Mouse (Mus musculus): ENCODE results near the gene Mxd4.

Gene Mxd4

DNA sequence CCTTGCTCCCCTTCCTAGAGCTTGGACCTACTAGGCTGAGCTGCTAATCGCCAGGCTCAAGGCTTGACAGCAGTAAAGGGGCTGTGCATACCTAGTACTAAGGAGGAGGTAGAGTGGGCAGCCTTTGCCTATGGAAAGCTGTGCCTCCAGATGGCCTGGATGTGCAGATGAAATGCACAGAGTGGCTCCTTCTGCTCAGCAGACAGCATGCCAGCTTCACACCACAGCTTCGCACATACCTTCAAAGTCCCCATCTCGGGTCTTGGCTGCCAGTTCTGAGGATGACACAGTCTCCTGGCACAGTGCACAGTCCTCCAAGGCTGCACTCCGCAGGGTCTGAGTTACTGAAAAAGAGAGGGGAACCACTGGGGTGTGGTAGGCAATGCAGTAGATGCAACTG, 9.7 kb upstream of the Mxd4 start:
- DNase-seq (ENCODE audit: low spot score in 2 of 2), result no peak

DNA sequence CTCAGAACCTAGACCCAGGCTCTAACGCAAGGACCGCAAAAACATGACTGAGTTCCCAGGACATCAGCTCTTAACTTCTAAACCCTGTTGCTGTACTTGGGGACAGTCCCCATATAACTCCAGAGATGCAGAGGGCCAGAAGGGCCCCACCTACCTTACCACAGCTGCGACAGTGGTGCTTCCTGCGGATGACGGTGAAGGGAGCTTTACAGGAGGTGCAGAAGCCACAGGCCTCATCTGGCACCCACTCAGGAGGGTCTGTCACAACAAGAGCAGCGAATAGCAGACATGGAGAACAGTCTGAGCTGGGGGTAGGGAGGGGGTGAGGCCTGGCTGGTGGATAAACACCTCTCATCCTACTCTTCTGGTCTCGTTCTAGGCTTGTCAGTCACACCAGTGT, 8.9 kb upstream of the Mxd4 start:
- DNase-seq (ENCODE audit: low spot score in 2 of 2), result no peak

DNA sequence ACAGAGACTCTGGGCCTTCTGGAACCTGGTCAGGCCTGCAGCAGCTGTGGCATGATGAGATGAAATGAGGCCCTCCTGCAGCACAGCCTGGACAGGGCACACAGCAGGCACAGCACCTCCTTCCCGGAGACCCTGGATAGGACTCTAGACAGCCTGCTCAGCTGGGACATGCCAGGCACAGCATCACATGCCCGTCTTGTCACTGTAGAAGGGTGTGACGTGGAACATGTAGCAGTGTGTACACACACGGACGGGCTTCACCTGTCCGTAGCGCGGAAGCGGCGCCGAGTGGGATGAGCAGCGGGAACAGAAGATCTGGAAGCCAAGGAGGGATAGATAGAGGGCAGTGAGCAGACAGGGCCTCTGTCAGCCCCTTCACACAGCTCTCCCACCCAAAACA, 8.3 kb upstream of the Mxd4 start:
- no peak for DNase-seq (ENCODE audit: low spot score in 2 of 2)

DNA sequence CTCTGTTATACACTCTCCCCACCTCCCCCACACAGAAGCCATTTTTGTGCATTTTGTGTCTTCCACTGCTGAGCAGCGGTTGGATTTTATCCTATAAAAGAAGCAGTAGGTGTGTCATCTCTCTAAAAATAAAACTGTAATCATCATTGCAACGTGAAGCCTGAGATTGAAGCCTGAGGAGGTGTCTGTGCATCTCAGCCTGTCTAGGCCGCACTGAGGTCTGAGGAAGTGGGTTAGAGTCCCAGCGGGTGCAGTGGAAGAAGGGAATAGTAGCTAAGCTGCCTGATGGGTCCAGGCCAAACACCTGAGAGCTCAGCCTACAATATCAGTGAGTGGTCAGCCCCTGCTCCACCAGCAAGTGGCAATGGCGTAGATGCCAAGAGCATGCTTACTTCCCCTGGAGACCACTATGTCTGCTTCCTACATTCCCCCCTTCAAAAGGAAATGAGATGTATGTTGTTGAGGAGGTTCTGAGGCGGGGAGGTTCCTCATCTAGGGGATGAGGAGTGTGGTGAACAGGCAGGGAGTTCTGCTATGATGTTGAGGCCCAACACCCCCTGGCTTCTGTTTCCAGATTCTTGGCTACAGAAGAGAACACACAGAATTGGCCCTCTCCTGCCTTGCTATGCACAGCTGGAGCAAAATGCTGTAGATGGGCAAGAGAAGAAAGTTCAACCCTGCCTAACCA, 7.6 kb upstream of the Mxd4 start:
- DNase-seq (ENCODE audit: low spot score in 2 of 2), result no peak

DNA sequence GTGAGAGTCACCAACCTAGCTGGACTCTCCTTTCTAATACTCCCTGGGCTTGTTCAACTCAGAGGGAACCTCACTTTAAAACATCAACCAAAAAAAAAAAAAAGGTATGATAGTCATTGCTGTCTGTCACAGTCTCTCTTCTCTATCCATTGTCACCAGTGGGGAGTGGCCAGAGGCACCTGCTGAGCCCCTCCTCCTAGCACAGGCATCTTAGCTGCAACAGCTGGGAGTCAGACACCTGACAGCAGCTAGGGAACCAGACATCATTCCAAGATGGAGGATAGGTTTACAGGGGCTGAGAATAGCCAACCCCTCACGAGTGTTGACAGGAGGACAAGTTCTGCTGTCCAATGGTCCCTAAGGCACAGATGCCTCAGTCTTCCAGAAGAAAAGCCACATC, 6.9 kb upstream of the Mxd4 start:
- DNase-seq (ENCODE audit: low spot score in 2 of 2), result no peak

DNA sequence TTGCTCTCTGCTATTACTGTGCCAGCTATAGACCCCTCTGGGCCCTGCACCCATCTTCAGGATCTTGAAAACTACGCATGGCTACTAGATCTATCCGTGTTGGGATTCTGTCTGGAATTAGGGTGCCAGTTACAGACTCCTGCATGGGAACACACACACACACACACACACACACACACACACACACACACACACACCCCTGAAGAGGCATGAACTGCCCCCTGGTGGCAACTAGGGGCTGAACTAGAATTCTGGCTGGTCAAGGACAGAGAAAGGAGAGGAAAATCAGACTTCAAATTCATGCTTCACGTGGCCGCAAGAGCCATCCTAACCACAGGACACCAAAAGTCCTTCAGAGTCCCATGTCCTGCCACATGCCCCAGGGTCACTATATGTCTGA, 4.3 kb upstream of the Mxd4 start:
- no peak for DNase-seq (ENCODE audit: low spot score in 2 of 2)

DNA sequence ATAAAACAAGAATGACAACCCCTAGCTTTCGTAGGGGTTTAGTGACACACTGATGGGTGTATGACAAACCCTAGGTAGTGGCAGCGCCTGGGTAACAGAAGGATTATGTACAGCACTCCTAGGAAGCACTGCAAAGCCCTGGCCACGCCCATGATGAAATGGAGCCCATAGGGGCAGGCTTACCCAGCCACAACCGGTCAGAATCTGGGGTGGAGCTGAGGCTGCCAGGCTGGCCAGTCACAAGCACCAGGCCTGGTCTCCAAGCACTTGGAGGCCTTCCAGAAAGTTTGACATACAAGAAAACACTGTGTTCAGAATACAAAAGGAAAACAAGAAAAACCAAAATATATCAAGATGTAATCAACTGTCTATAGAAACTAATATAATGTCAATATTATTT, 3.5 kb upstream of the Mxd4 start:
- DNase-seq (ENCODE audit: low spot score in 2 of 2), result no peak

DNA sequence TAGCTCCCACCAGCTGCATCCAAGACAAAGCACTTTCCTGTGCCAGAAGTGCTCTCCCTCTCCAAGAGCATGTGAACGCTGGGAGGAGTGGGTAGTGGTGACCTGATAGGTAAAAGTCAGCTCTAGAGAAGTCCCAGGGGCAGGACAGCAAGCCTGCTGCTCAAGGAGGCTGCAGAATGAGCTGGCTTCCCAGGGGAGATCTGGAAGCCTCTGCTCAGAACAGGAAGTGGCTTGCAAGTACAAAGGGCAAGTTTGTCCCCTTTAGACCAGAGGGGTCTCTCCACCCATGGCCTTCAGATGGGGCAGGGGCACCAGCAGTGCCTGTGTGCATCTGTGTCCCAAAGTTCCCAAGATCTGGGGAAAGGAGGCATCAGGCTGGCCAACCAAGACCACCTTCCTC, 2.0 kb upstream of the Mxd4 start:
- DNase-seq (ENCODE audit: low spot score in 2 of 2), result no peak

DNA sequence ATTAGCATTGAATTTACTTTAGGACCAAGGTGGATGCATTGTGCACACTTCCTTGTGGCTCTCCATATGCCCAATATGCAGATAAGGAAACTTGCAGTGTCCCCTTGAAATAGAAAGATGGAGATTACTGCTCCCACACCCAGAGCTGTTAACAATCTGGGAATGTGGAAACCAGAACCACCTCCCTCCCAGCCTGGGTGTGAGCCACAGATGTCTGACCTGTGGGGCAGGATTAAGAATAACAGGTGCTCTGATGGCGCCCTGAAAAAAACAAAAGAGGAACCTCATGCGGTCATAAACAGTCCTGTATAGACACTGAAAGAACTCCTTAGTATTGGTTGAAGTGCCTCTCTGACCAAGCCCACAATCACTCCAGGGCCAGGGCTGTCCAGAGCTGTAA, 1.3 kb upstream of the Mxd4 start:
- DNase-seq (ENCODE audit: low spot score in 2 of 2), result no peak

DNA sequence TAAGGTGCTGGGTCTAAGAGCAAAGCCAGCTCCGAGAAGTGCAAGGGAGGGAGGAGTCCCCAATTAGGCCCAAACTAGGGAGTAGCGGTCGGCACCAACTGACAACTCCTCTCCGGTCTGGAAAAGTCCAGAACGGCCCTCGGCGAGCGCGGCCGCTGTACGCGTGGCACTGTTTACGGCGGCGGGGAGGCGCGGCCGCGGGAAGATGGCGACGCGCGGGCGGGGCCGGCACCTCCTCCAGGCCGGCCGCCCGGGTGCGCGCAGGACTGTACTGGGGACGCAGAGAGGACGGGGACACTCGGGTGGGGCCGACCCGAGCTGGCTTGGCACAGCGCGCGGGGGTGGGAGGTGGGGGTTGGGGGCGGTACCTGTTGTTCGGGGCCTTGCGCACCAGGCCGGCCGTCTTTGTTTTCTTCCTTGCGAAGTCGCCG, 544 bp downstream of the Mxd4 start:
- peak in 1 of 2 experiments; percentile 50 for DNase-seq (ENCODE audit: low spot score in 2 of 2)

DNA sequence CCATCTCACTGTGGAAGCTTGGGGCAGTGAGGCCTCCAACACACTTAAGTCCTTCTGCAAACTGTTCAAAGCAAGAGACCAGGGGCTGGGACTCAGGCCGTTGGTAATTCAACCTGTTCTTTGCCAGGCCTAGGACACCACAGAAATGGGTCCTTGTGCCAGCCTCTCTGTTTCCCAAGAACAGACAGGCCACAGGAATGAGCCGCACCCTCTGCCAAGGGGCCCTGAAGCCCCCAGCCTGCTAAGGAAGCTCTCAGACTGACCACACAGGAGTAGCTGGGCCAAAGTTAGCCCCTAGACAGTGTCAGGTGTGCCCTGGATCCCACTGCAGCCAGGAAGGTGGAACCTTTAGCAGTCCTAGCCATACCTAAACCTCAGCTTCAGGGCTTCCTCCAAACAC, 1.1 kb downstream of the Mxd4 start:
- no peak for DNase-seq (ENCODE audit: low spot score in 2 of 2)

DNA sequence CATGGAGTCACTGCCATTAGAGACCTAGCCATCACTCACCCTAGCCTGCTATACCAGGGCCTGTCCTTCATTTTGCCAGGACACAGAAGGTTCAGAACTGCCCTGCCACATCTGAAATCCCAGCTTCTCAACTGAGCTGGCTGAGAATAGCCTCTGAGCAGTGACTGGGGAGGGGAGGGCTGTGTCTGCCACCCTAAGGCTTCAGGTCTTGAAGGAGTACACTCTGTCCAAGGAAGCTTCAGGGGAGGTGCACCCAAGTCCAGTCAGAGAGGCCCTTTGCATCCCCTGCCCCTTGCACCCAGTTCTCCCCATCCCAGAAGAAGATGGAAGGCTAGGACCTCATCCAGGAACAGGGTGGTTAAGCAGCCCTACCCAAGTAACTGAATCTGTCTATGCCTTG, 1.7 kb downstream of the Mxd4 start:
- DNase-seq (ENCODE audit: low spot score in 2 of 2), result no peak

DNA sequence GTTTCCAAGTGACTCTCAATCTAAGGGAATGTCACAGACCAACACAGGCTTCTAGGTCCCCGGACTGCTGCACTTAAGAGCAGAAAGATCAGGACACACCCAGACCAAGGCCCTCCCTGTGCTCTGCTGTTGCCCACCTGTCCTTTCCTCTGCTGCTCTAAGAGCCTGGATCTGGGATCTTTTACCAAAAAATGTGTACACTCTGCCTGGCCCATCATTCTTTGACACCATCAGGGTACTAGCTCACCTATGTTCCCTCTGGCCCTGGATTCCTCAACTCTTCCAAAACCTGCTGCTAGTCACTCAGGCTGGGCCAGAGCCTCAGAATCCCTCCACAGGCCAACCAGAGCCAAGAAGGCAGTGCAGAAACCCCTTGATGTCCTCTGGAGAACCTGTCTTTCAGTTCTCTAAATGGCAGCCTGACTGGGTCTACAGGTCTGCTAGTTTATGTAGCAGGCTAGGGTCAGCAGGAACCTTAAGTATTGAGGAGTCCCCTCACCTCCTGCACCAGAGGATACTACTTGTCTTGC, 2.4 kb downstream of the Mxd4 start:
- DNase-seq (ENCODE audit: low spot score in 2 of 2), result no peak

DNA sequence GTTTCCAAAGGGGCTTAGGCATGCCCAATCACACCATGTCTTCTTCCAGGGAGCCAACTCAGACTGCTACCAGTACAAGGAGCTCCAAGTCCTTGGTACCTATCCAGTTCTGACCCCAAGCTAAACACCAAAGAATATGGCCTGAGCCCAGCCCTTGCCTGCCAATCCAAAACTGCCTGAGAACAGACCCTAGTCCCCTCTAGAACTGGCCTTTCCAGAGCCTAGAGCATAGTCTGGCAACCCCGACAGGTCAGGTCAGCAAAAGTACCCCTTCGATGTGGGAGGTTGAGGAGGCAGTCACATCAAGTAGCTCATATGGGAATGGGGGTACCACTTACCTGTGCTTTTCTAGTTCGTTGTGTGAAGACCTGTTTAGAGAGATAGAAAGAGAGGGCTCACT, 3.5 kb downstream of the Mxd4 start:
- DNase-seq (ENCODE audit: low spot score in 2 of 2), result no peak

DNA sequence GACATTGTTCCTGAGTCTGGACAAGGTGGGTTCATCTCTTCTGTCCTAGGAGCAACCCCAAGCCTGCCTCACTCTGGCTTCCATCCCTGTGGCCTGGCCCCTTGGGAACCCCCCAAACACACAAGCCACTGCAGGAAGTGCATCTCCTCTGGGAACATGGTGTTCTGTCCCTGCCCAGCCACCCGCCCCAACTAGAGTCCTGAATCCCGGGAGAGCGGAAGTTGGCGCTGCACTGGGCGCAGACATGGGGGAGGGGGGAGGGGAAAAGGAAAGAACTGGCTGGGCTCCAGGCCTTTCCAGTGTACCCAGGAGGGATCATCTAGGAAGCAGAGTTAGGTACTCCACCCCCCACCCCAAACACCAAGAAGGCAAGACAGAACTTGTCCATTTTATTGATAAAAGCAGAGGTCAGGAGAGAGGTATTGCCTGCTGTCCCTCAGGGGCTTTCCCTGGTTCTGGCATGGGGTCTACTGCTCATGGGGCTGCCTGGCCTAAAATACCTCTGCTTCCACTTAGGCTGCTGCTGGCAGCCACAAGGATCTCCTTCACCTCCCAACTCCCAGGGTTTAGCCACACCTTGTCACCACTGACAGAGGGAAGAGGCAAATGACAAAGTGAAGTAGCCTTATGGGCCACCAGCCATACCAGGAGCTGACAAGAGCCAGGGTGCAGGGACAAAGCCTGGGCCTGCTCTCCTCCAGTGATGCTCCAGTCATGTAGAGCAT, 4.2 kb downstream of the Mxd4 start:
- DNase-seq (ENCODE audit: low spot score in 2 of 2), result peak; percentile 79 to 88

DNA sequence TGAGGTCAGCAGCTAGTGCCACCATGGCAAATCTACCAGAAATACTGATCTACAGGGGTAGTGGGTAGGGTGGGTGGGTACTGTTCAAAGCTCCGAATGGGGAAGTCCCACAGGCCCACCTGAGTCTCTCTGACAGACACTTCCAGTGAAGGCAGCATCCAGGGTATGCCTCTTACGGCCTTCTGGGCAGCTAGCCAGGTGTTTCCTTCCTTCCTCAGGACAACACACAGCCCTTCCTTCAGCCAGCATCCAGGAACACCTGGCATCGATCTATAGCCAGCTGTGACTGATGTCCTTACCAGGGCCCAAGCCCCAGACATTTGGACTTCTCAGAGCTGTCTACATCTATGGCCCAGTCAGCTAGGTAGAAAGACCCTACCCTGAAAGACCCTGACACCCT, 5.0 kb downstream of the Mxd4 start:
- DNase-seq (ENCODE audit: low spot score in 2 of 2), result peak; percentile 37 to 65

DNA sequence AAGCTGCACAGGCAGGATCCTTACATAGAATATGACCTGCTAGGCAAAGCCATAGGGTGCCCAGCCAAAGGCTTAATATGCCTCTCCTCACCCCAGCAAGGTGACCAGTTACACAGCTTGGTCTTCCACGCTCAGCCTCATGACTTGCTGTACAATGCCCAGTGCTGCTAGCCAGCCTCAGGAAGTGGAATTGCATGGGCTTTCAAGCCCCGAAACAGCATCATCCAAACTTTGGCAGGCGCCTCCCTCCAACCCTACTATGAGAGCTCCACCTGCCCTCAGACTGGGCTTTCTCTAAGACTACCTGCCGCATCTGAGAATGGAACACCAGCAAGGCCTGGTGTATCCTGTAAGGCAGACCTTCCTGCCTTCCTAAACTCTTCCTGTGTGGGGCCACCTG, 9.7 kb downstream of the Mxd4 start:
- no peak for DNase-seq (ENCODE audit: low spot score in 2 of 2)

DNA sequence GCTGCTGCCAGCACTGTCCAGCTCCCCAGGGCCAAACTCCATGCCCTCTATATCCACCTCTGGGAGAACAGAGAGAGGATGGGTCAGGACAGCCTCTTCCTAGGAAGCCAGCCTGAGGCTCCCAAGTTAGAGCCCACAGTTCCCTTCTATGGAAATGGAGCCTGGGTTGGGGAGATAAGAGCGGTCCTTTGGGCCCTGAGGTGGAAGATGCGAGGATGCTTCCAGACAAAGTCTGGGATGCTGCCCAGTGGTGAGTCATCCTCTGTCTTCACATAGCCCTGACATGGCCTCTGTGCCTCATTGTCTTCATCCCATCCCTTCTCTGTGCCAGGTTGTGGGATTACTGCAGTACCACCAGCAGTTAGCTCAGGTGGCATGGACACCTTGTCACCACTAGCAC, 10.4 kb downstream of the Mxd4 start:
- no peak for DNase-seq (ENCODE audit: low spot score in 2 of 2)

DNA sequence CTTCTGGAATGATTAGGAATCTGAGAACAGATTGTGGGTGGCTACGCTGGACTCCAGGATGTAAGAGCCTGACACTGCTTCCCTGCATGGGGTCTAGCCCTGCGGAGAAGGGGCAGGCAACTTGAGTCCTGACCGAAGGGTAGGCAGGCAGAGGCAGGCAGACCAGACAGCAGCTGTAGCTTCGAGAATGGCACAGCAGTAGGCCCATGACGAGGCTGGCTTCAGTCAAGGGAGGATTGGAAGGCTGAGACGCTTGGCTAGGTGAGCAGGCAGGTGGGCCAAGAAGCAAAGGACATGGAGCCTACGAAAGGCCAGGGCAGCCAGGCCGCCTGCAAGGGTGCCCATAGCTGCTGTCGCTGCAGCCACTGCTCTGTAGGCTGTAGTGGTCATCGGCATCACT, 10.8 kb downstream of the Mxd4 start:
- no peak for DNase-seq (ENCODE audit: low spot score in 2 of 2)

DNA sequence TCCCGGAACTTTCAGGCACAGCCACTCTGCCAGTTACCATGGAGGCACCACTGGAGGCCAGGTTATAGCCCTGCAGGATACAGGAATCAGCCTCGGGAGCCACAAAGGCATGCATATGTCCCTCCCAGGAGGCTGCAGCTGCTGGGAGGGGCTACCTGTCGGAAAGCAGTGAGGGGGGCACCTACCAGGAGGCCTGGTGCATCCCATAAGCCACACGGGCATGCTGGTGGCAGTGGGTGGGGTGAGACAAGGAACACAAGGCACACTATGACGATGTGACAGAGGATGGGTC, 12.2 kb downstream of the Mxd4 start:
- no peak for DNase-seq (ENCODE audit: low spot score in 2 of 2)

DNA sequence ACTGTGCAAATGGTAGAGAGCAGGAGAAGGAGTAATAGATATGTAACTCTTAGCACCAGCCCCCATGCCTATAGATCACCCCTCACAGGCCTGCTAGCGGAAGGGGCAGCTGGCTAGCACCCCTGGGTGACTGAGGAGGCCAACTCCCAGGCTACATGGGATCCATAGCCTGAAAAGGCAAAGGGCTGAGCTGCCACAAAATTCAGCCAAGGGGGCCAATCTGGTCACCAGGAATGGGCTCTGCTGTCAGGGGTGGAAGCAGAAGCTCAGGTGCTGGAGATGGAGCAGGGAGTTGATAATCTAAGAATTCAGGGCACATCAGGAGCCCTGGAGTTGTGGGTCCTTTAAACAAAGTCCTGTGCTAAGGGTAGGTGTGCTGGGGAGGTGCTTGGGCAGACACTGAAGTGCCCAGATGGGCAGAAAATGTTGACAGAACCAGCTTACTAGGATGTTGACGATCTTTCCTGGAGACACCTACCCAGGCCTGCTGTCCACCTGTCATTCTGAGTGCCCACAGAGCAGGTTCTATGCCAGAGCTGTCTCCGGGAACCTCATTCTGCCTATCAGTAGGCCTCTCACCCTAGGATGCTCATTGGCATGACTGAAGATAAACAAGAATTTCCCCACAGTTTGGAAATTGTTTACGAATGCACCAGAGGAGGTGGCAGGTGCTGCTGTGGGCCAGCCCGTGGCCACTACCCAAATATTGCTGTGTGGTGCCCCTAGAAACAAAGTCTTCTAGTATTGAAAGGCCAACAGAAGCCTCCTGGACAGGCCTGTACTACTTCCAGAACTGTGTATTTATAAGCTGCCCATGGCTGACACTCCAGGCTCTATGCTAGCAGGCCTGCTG, 12.7 kb downstream of the Mxd4 start:
- no peak for DNase-seq (ENCODE audit: low spot score in 2 of 2)

DNA sequence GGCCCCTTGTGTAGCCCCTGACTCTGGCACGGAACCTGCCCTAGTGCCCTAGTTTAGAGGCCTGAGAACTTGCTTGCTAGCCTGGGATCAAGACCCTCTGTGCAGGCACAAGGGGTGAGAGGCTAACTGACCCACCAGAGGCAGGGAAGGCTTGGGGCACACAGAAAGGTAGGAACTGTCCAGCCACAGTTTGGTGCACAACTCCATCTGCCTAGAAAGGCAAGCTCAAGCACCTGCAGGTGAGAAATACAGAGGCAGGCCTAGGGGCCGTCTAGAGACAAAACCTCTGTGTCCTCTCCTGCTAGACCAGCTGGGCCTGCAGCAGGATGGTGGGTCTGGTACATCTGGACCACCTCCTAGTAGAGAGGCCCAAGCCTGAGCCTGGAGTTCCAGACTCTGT, 13.5 kb downstream of the Mxd4 start:
- DNase-seq (ENCODE audit: low spot score in 2 of 2), result no peak

DNA sequence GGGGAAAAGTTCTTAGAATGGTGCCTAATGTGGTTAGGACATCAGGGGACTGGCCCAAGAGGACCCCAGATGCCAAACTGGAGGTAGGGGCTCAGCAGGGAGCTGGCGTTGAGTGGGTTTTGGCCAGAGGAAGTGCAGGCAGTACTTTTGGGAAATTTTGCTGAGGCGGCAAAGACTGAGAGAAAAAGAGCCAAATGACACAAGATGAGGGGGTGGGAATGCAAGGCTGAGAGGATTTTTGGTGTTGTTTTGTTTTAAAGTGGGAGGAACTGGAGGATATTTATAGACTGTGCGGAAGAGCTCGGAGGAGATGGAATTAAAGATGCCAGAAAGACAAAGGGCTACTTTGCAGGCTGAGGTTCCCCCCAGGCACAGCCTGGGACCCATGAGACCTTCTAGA, 16.8 kb downstream of the Mxd4 start:
- DNase-seq (ENCODE audit: low spot score in 2 of 2), result no peak

Data from heart, adult 9 months (tissue).